Mouse (Mus musculus) skeletal muscle tissue, postnatal 0 days (tissue): ENCODE results near the gene Strip2. TPM values are rescaled to one million over a fixed set of nuclear protein-coding genes. Genes with fewer than 3 reads are reported as not detected.

ENCODE experiments used
- microRNA-seq, 2 experiments: library from miRNA; unstranded; fragments of <30 nt; microRNA quantifications; one replicate each; pipeline ENCODE4; 2016
- polyA plus RNA-seq: library from polyadenylated mRNA; unstranded; fragments of >200 nt; fragmentation: Nextera tagmentation; extraction: Ambion mirVana; gene quantifications from 2 replicates; pipeline ENCODE4 v1.2.1, GENCODE M21; 2015

Gene Strip2
- 2.6 and 3.1 TPM in 2 replicates for polyA plus RNA-seq

DNA sequence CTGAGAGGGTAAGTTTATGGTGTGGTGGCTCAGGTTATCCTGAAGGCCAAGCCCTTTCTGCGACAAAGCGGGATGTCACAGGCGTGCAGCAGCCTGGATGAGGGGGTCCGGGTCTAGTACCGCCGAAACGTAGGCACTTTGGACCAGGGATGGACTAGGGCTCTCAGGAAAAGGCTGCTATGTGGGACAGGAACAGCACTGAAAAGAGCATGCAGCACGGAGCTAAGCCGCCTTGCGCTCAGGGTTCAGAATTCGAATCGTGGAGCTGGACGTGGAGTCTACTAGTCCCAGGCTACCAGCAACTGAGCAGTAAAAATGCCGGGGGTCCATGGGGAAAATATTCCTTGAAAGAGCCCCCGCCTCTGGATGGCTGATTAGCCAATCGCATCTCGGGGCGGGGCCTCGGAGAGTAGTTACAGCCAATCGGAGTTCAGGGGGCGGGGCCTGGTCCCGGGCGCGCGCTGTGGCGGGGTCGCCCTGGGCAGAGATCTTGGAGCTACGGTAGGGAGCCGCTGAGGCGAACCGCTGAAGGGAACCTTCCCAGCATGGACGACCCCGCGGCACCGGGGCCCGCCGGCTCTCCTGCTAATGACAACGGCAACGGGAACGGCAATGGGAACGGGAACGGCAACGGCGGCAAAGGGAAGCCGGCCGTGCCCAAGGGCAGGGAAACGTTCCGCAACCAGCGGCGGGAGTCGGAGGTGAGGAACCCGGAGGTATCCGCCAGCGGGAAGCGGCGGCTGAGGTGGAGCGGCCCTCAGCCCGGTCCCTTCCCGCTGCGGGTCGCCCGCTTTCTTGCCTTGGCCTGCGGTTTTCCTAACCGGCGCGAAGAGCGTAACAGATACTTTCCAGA is at the start of gene Strip2:
TSS of gene Strip2 (plus strand) at position 483 of the 853 bp plus-strand sequence.

Small RNA genes lying within 50 kb of the gene (microRNA-seq; reads per million reads assigned to microRNA genes)
- 0 reads per million in 2 experiments for gene Gm23049

Other genes with a start within 250 kb of the Strip2 start
- 4.2 and 4.6 TPM in 2 replicates for gene Tspan33, start 222.8 kb upstream of the Strip2 start, polyA plus RNA-seq
- 10.8 and 13.4 TPM in 2 replicates for gene Smo, start 181.5 kb upstream of the Strip2 start, polyA plus RNA-seq
- 2.7 and 3.9 TPM in 2 replicates for gene Ahcyl2, start 149.0 kb upstream of the Strip2 start, polyA plus RNA-seq
- gene Nrf1, start 131.0 kb downstream of the Strip2 start, polyA plus RNA-seq = 16.2 and 16.8 TPM in 2 replicates